Mouse (Mus musculus): ENCODE results near the gene Plekhm3.

DNA sequence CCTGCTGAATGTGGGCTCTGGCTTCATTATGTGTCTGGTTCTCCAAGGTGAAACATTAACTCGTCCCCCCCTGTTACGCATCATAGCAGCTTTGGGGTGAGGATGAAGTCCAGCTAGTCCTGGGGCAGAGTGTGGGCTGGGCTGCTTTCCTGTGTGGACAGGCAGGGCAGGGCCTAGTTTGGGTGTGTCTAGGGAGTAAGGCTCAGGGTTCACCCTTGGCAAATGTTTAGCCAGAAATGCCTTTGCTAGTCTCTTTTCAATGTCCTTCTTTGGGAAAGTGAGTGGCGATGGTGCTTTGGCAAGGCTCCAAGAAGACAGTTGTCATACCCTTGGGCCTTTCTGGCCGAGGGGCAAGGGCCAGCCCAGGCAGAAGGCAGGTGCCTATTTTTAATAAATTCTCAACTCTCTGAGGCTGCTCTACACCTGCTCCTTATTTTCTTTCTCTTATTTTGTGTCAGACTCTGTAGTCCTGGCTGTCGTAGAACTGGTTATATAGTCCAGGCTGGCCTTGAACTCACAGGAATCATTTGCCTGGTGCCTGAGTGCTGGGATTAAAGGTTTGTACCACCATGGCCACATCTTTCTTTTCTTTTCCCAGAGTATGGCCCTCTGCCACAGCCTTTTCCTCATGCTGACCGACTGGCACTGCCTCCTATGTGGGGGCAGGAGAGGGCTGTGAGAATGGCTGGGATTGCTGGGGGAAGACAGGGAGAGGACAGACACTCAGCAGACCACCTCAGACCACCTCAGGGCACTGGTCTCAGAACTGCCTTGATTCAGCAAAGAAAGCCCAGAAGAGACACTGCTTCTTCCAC, 168.7 kb downstream of the Plekhm3 start:
- TF ChIP-seq POLR2A (IDR thresholded peaks at IDR 0.05; ENCODE audit: low read depth, low read length) (no peak), CTCF (IDR thresholded peaks at IDR 0.05; ENCODE audit: borderline replicate concordance, insufficient read depth, low read length) (no peak)

All from embryonic fibroblast, embryonic 13.5 days (primary cell).